Mouse (Mus musculus): ENCODE results near the gene Zfp710.
"Not testable (repeated sequence)": the region's sequence is repeated elsewhere in the genome, so short reads cannot be mapped to it uniquely, and the experiment has no call there.

GRCm38 (mm10) chr7:79988466-79988865 is 36.1 kb upstream of the Zfp710 start:
- not testable (repeated sequence) for TF ChIP-seq TCF12 (IDR thresholded peaks at IDR 0.05; ENCODE audit: low read depth, low read length); CHD1 (IDR thresholded peaks at IDR 0.05; ENCODE audit: low read depth, low read length); POLR2A (IDR thresholded peaks at IDR 0.05; ENCODE audit: low read depth, low read length); IRF4 (IDR thresholded peaks at IDR 0.05; ENCODE audit: low read depth, low read length); E2F4 (IDR thresholded peaks at IDR 0.05; ENCODE audit: insufficient replicate concordance, low read depth, low read length); CTCF (conservative IDR thresholded peaks at IDR 0.05 in 1 of 2, IDR thresholded peaks at IDR 0.05 in 1 of 2; ENCODE audit: low read depth in 2 of 2, low read length in 2 of 2); MAFK (IDR thresholded peaks at IDR 0.05; ENCODE audit: insufficient replicate concordance, low read length); SIN3A (IDR thresholded peaks at IDR 0.05; ENCODE audit: low read length); GABPA (IDR thresholded peaks at IDR 0.05; ENCODE audit: insufficient replicate concordance, low read depth, low read length)

Measured in CH12.LX (cell line).